Mouse (Mus musculus): ENCODE results near the gene A830031A19Rik.

GRCm38 (mm10) chr11:24049226-24050031 is 25.4 kb downstream of the A830031A19Rik start:
- no peak for TF ChIP-seq POLR2A (IDR thresholded peaks at IDR 0.05; ENCODE audit: low read depth, low read length)
- peak; percentile 90 for TF ChIP-seq CTCF (IDR thresholded peaks at IDR 0.05; ENCODE audit: extremely low read depth, insufficient read length, insufficient replicate concordance, low read depth, low read length)
